ENCODE assay signal across 10 mouse cellular contexts in the genomic region with DNA sequence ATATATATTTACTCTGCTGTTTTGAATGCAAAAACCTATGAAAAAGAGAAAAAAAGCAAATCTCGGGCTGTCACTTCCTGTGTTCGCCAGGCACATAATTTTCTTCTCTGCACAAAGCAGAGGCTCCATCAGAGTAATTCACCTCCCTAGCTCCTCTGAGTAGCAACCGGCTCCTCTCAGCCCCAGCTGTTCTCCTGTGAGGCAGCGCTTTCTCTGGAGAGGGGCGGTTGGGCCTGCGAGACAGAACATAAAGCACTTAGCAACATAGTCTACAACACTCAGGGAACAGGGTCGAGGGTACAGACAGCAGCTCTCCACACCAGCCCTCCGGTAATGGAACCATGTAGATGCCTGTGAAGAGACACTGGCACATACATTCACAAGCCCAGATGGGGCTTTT.
DNase-seq lines count a peak whose midpoint lies in the region; ATAC-seq lines count a peak whose summit lies in the region.
"Had no signal": no experiment of that assay in that cellular context is flagged by ENCODE, and none has a peak within 500 bp of the region (broad histone marks: within the 10 kb centered on the region; RNA-seq: fewer than 3 reads in every experiment).

No protein-coding gene starts in this region.

- H3K9ac ChIP-seq in midbrain, embryonic 11.5 days (ENCODE audit: low read length), result no peak overlapping the region
- H3K9ac ChIP-seq in forebrain, embryonic 16.5 days (replicated peaks; ENCODE audit: low read depth, low read length), result 0 out of 2 replicates have a peak overlapping the region, but pooled peaks have one; percentile 25
- no peak overlapping the region for H3K9ac ChIP-seq in limb, embryonic 13.5 days
- H3K9ac ChIP-seq: liver, postnatal 0 days had no signal

- ATAC-seq in midbrain, embryonic 11.5 days (ENCODE audit: low FRiP score), result no peak
- ATAC-seq in forebrain, embryonic 16.5 days, result peak; percentile 58; the same call in 1 of the 2 replicates
- ATAC-seq in limb, embryonic 13.5 days (ENCODE audit: low FRiP score, low read depth), result peak; percentile 24; the same call in 1 of the 2 replicates
- ATAC-seq: liver, postnatal 0 days had no signal

- H3K36me3 ChIP-seq in midbrain, embryonic 10.5 days, result no peaks in the 10 kb centered on the region
- no peaks in the 10 kb centered on the region for H3K36me3 ChIP-seq in midbrain, embryonic 11.5 days (ENCODE audit: control insufficient read depth, insufficient read depth, low read length)
- no peaks in the 10 kb centered on the region for H3K36me3 ChIP-seq in forebrain, embryonic 16.5 days (ENCODE audit: control insufficient read depth, insufficient read depth)
- no peaks in the 10 kb centered on the region for H3K36me3 ChIP-seq in limb, embryonic 13.5 days

- H3K4me2 ChIP-seq in midbrain, embryonic 11.5 days, result no peak overlapping the region
- no peak overlapping the region for H3K4me2 ChIP-seq in forebrain, embryonic 16.5 days (ENCODE audit: low read length)
- 0 out of 2 replicates have a peak overlapping the region, but pooled peaks have one; percentile 9 for H3K4me2 ChIP-seq in limb, embryonic 13.5 days (replicated peaks)

- no peaks in the 10 kb centered on the region for H3K27me3 ChIP-seq in midbrain, embryonic 10.5 days (ENCODE audit: low read depth, poor library complexity, severe bottlenecking)
- H3K27me3 ChIP-seq in midbrain, embryonic 11.5 days (ENCODE audit: control insufficient read depth, insufficient read depth, low read length), result no peaks in the 10 kb centered on the region
- no peaks in the 10 kb centered on the region for H3K27me3 ChIP-seq in forebrain, embryonic 16.5 days (replicated peaks; ENCODE audit: control insufficient read depth, insufficient read depth, low read length)
- H3K27me3 ChIP-seq in limb, embryonic 13.5 days, result no peaks in the 10 kb centered on the region

- H3K9me3 ChIP-seq in midbrain, embryonic 10.5 days (replicated peaks), result no peaks in the 10 kb centered on the region
- H3K9me3 ChIP-seq in midbrain, embryonic 11.5 days (ENCODE audit: control insufficient read depth, low read length), result no peaks in the 10 kb centered on the region
- H3K9me3 ChIP-seq in forebrain, embryonic 16.5 days (ENCODE audit: control insufficient read depth, low read length), result no peaks in the 10 kb centered on the region
- no peaks in the 10 kb centered on the region for H3K9me3 ChIP-seq in limb, embryonic 13.5 days

- H3K27ac ChIP-seq in midbrain, embryonic 10.5 days (replicated peaks), result peak overlapping the region; percentile 33; the same call in 1 of the 2 replicates
- no peak overlapping the region for H3K27ac ChIP-seq in midbrain, embryonic 11.5 days (ENCODE audit: low read depth, low read length)
- H3K27ac ChIP-seq in forebrain, embryonic 16.5 days (ENCODE audit: low read length), result peak overlapping the region; percentile 65
- no peak overlapping the region for H3K27ac ChIP-seq in limb, embryonic 13.5 days

- peaks cover 8% of the 10 kb centered on the region for H3K4me1 ChIP-seq in midbrain, embryonic 10.5 days
- peaks cover under 1% of the 10 kb centered on the region; the same call in 1 of the 2 replicates for H3K4me1 ChIP-seq in midbrain, embryonic 11.5 days (ENCODE audit: control insufficient read depth, insufficient read depth, low read length)
- peaks cover 5% of the 10 kb centered on the region for H3K4me1 ChIP-seq in forebrain, embryonic 16.5 days (replicated peaks; ENCODE audit: control insufficient read depth, insufficient read depth, low read length)
- H3K4me1 ChIP-seq in limb, embryonic 13.5 days, result peaks cover 20% of the 10 kb centered on the region

- WGBS in midbrain, embryonic 10.5 days, result 60% methylated on average over 8 of the region's 8 CpGs
- WGBS in midbrain, embryonic 11.5 days, result 51% methylated on average over 8 of the region's 8 CpGs
- WGBS in forebrain, embryonic 16.5 days, result 33% methylated on average over 8 of the region's 8 CpGs
- WGBS in limb, embryonic 13.5 days, result 23% methylated on average over 8 of the region's 8 CpGs

- H3K4me3 ChIP-seq in midbrain, embryonic 10.5 days, result no peak overlapping the region
- H3K4me3 ChIP-seq in midbrain, embryonic 11.5 days (ENCODE audit: low read depth, low read length), result no peak overlapping the region
- H3K4me3 ChIP-seq in forebrain, embryonic 16.5 days (replicated peaks; ENCODE audit: low read length), result no peak overlapping the region
- no peak overlapping the region for H3K4me3 ChIP-seq in limb, embryonic 13.5 days

- no peak for DNase-seq in midbrain, embryonic 10.5 days (ENCODE audit: low spot score)
- no peak for DNase-seq in midbrain, embryonic 11.5 days (ENCODE audit: low spot score, missing footprints)
- peak; percentile 33 for DNase-seq in retina, embryonic 14.5 days (ENCODE audit: low spot score)
- DNase-seq in adipocyte (ENCODE audit: low spot score), result no peak
- DNase-seq in cerebellum, postnatal 36 days, result no peak
- no peak for DNase-seq in thymus, postnatal 25 days
- DNase-seq: cerebellum, adult 9-11 months; liver, postnatal 0 days had no signal

Comparison
In these comparisons a context has a peak if more than half of its experiments do, and no peak if none do; other contexts are left out.
1. H3K27ac ChIP-seq: peak in midbrain, embryonic 10.5 days (single experiment) and forebrain, embryonic 16.5 days (single experiment); none in midbrain, embryonic 11.5 days (single experiment) and limb, embryonic 13.5 days (single experiment).